Mouse (Mus musculus): ENCODE measurements at regions not wholly inside any gene's neighbourhood (a gene's known extent, or its start where the extent isn't known, plus 50 kb on each side); places are given as distances from the start of the nearest gene placed in this dataset.
A peak's percentile ranks its signal among the peaks of the same experiment; 100 is the strongest.

DNA sequence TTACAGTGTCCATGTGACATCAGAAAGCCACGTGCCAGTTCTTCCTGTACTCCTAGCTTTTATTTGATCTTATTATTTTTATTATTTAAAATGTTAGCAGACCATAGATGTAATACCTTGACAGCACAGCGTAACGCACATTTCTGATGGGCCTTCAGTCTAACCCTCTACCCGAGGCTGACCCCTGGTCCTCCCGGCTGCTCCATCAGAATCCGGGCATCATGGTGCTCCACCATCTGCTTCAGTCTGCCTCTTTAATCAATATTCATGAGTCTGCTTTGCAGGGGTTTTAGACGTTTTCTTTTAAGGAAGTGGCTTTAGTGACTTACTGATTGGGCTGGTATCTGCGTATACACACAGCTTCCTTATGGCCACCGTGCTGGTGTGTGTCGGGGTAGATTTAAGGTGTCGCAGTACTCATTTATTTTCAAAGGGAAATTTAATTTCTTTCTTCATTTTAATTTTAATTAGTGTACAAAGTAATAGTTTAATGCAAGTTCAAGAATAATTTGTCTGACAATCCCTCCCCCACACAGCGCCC is 265.2 kb upstream of the Sox2 start:
- no peak for DNase-seq (ENCODE audit: low spot score in 2 of 2)

DNA sequence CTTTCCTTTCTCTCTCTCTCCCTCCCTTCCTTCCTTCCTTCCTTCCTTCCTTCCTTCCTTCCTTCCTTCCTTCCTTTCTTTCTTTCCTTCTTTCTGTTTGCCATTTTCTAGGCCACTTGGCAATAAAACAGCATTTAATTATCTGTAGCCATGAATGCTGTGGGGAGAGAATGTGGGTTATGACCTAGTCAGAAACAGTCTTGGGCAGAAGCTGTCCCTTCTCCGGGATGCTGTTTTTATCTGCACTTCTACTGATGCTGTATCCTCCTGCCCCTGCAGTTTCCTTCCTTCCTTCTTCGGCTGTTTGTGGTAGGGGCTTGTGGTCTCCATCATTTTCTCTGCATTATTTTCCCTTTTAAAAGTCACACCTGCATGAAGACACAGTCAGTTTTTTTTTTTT is 272.3 kb upstream of the Sox2 start:
- no peak for DNase-seq (ENCODE audit: low spot score in 2 of 2)

DNA sequence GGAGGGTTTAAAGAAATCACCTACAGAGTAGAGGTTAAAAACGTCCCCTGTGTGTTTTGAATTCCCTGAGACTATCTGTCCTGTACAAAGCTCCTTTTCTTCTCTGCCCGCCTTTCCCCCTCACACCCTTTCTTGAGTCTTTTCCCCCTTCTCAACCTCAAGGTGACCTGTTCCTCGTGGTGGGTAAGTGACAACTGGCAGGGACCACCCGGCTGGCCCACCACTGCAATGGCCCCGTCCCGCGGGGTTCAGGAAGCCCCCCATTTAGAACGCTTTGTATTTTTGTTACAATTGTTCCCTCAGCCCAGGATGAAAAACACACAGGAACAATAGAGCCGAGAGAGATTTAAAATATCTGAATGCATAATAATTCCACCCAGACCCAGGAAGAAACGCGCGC is 272.9 kb upstream of the Sox2 start:
- DNase-seq (ENCODE audit: low spot score in 2 of 2): no peak

DNA sequence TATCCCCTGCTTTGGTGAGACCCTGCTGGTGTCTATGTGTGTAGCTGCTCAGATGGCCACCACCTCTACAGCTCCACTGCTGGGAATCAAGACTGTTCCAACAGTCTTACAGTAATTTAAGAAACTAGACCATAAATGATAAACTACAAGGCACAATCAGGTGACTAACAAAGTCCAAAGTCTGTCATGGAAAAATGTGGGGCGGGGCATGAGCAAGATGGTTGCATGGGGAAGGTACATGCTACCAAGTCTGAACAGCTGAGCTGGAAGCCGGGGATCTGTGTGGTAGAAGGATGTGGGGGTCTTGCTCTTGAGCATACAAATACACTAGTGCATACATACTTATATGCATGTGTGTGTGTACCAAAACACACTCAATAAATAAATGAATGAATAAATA is 278.8 kb upstream of the Sox2 start:
- DNase-seq (ENCODE audit: low spot score in 2 of 2): no peak

GRCm38 (mm10) chr3:34338100-34338499 is 257.0 kb upstream of the Dnajc19 start:
- DNase-seq (ENCODE audit: low spot score in 2 of 2): no peak

GRCm38 (mm10) chr3:34333555-34333954 is 252.4 kb upstream of the Dnajc19 start:
- DNase-seq (ENCODE audit: low spot score in 2 of 2): no peak

GRCm38 (mm10) chr3:34331889-34332276 is 250.8 kb upstream of the Dnajc19 start:
- DNase-seq (ENCODE audit: low spot score in 2 of 2): no peak

DNA sequence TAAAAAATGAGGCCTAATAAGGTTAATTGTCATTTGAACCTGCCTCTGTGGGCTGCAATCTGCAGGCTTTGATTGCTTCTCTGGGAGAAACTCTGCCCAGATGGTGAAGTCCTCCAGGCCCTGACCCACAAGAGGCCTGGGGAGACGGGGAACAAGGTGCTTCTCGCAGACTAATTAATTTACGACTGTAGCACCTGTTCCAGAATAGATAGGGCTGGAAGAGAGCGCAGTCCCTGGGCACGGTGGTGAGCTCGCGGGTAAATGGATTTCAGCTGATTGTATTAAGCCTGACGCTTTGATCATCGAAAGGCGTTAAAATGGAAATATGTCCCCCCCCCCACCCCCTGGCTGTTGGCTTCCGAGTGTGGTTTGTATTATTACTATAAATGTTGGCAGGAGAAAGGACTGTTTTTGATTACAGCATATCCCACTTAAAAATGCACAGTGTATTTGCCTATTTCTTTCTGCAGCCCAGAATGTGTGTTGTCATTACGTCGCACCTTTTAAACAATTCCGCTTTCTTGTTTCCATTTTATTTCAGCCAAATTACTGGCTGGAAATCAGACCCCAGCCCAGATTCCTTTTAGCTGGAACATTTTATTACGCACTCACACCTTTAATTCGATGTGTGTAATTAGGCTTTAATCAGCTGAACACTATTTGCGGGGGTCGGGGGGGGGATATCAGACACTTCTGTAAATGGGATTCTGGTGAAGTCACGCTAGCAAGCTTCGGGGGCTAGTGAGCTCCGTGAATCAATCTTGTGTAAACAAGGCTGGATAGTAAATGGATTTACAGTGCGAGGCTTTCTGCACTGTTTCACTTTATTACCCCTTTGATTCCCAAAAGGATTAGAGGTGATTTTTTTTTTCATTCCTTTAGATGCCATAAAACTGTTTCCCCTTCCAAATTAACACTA is 250.1 kb upstream of the Dnajc19 start:
- no peak for DNase-seq (ENCODE audit: low spot score in 2 of 2)

- DNase-seq (ENCODE audit: low spot score in 2 of 2): peak; percentile 47 to 61
Measured at GRCm38 (mm10) chr3:34328865-34329264, 247.7 kb upstream of the Dnajc19 start.

- no peak for DNase-seq (ENCODE audit: low spot score in 2 of 2)
Measured at GRCm38 (mm10) chr3:34325669-34326068, 244.5 kb upstream of the Dnajc19 start.

DNA sequence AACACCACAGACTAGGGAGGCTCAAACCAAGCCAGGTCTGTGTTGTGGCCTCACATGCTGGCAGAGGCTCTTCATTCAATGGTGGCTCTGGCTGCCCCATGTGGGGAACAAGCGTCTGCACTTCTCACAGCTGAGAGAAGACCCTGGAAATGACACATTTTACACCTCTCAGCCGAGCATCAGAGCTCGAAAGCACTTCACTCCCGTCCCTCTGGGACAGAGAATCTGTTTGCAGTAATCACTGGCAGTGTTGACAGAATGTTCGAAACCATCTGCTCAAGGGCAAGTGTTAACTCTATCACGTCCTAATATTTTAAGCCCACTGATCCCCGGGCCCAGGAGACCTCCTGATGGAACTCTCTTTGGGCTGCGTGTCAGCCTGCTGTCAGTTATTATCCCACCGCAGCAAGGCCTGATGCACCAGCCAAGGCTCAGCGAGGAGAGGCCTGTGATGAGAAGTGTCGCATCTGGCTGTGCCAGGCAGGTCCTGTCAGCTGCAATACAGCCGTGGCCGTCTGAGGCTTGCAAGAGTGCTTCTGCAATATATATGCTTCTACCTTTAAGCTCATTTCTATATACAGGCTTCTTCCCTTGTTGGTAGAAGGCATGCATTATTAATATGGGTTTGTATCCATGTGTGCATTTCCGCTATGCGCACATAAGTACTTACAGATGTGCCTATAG is 241.5 kb upstream of the Dnajc19 start:
- no peak for DNase-seq (ENCODE audit: low spot score in 2 of 2)

DNA sequence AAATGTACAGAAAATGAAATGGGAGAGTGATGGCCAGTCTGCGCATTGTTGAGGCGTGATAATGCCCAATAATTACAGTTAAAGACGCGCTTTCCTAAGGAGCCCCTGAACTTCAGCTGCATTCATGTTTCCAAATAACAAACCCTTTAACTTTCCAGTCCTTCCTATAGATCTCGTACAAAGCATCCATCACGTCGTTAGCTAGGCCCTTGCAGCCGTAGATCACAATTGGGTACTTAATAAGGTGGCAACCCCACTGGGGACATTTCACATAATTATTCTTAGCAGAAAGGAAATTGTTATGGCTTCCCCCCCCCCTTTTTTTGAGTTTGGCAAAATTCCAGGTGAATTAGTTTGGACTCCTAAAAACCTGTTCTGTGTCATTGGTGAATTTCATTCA is 233.7 kb upstream of the Dnajc19 start:
- DNase-seq (ENCODE audit: low spot score in 2 of 2): no peak

- no peak for DNase-seq (ENCODE audit: low spot score in 2 of 2)
Measured at GRCm38 (mm10) chr3:34314393-34314792, 233.3 kb upstream of the Dnajc19 start.

GRCm38 (mm10) chr3:34311944-34312343 is 230.8 kb upstream of the Dnajc19 start:
- no peak for DNase-seq (ENCODE audit: low spot score in 2 of 2)

DNA sequence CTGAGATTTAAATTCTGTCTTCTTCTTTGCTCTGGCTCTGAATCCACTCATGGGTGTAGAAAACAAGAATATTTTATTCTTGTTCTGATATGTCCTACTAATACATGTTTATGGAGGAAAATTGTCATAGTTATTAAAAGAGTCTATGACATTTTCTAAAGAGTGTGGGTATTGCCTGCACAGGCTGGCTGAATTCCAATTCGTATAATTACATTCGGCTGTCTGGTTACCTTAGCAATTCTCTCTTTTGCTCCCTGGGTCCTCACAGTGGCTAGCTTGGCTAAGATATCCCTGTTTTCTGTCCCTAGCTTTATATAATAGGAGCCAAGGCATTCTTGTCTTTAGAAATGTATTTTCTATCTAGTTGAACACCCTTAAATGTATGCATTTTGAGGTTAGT is 218.5 kb upstream of the Dnajc19 start:
- no peak for DNase-seq (ENCODE audit: low spot score in 2 of 2)

- DNase-seq (ENCODE audit: low spot score in 2 of 2): peak in 1 of 2 experiments; percentile 39
Measured at GRCm38 (mm10) chr3:34287836-34288235, 206.7 kb upstream of the Dnajc19 start.

- DNase-seq (ENCODE audit: low spot score in 2 of 2): peak in 1 of 2 experiments; percentile 9
Measured at GRCm38 (mm10) chr3:34270154-34270553, 189.0 kb upstream of the Dnajc19 start.

GRCm38 (mm10) chr3:34266462-34266861 is 185.3 kb upstream of the Dnajc19 start:
- DNase-seq (ENCODE audit: low spot score in 2 of 2): peak; percentile 9 to 22

DNA sequence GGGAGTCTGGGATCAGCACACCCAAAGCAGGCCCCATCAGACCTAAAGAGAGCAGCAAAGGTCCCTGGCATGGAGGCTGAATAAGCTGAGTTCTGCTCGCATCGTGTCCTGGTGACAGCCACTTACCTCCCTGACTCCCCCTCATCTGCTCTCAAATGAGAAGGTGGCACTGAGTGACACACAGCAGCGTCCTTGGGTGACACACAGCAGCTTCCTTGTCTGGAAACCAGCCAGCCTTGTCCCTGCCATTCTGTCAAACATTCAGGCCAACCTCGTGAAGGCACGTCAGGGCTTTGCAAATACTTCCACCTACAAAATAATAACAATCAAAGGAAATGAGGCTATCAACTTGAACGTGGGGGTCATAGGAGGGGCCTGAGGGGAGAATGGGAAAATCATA is 183.7 kb upstream of the Dnajc19 start:
- no peak for DNase-seq (ENCODE audit: low spot score in 2 of 2)

GRCm38 (mm10) chr3:34252730-34253337 is 171.7 kb upstream of the Dnajc19 start:
- DNase-seq (ENCODE audit: low spot score in 2 of 2): no peak

DNA sequence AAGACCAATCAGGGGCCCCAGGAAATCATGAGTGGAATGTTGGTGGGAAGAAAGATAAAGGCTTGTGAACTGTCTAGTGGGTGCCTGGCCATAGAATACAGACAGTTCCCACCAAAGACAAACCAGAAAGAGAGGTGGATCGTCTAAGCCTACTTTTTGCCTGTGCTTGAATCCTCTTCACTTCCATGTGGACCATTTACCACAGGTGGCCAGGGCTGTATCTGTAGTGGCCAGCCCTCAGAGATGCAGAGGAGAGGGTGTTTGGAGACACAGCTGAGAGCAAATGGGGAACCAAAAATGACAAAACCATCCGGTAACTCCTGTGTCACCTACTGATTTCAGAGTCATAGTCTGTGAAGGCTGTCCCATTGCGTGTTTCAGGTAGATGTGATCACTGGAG is 161.0 kb upstream of the Dnajc19 start:
- no peak for DNase-seq (ENCODE audit: low spot score in 2 of 2)

- DNase-seq (ENCODE audit: low spot score in 2 of 2): peak in 1 of 2 experiments; percentile 5
Measured at GRCm38 (mm10) chr3:34239978-34240377, 158.9 kb upstream of the Dnajc19 start.

Measured in layer of hippocampus, postnatal 14 days (tissue).